Mouse (Mus musculus) intestine, embryonic 14.5 days (tissue): ENCODE measurements around the gene Loxl1. TPM values are rescaled to one million over a fixed set of nuclear protein-coding genes. Genes with fewer than 3 reads are reported as not detected.

Experiments
- ATAC-seq: fragments of 200-750 bp; cut with Nextera tagmentation; replicated peaks from 2 replicates; pipeline ENCODE4 v1.8.0; 2017; ENCODE audit warnings: low read depth, moderate number of reproducible peaks, moderate TSS enrichment, moderate library complexity; ENCODE audit not compliant: low FRiP score, low TSS enrichment
- DNase-seq: peaks from one replicate; pipeline ENCODE4 v3.0.0-alpha.2; 2018; ENCODE audit warnings: low spot score
- H3K27ac ChIP-seq: fragments of 300-500 bp; sonication (generic); 2 replicates; pipeline ENCODE4 v1.5.1; 2014; ENCODE audit warnings: low read depth, mild to moderate bottlenecking, control low read depth
- H3K27me3 ChIP-seq: fragments of 300-500 bp; sonication (generic); replicated peaks from 2 replicates; pipeline ENCODE4 v1.6.1; 2014; ENCODE audit warnings: low read length, control low read depth; ENCODE audit not compliant: control insufficient read depth, insufficient read depth
- H3K36me3 ChIP-seq: fragments of 300-500 bp; sonication (generic); 2 replicates; pipeline ENCODE4 v1.6.1; 2014; ENCODE audit warnings: low read length, control low read depth; ENCODE audit not compliant: control insufficient read depth, insufficient read depth
- H3K4me1 ChIP-seq: fragments of 300-500 bp; sonication (generic); replicated peaks from 2 replicates; pipeline ENCODE4 v1.6.1; 2014; ENCODE audit warnings: low read length, control low read depth, mixed read lengths; ENCODE audit not compliant: control insufficient read depth, insufficient read depth
- H3K4me2 ChIP-seq: fragments of 300-500 bp; sonication (generic); 2 replicates; pipeline ENCODE4 v1.6.1; 2014; ENCODE audit warnings: low read length
- H3K4me3 ChIP-seq: fragments of 300-500 bp; sonication (generic); 2 replicates; pipeline ENCODE4 v1.5.1; 2014; ENCODE audit warnings: low read depth, low read length, control low read depth, mixed read lengths
- H3K9ac ChIP-seq: fragments of 300-500 bp; sonication (generic); 2 replicates; pipeline ENCODE4 v1.6.1; 2014; ENCODE audit warnings: mild to moderate bottlenecking, low read length
- H3K9me3 ChIP-seq: fragments of 300-500 bp; sonication (generic); 2 replicates; pipeline ENCODE4 v1.6.1; 2016; ENCODE audit warnings: low read length, control low read depth; ENCODE audit not compliant: control insufficient read depth
- WGBS: fragments of 180-500 bp; shearing (Covaris S2); extraction: QIAGEN DNeasy Blood & Tissue Kit; methylation state at CpG from one replicate; pipeline ENCODE4 v1.1.7; 2014; 5-methylcytosine and 5-hydroxymethylcytosine counted together
- polyA plus RNA-seq: library from polyadenylated mRNA; unstranded; fragments of >200 nt; fragmentation: Nextera tagmentation; extraction: Ambion mirVana; gene quantifications from 2 replicates; pipeline ENCODE4 v1.2.1, GENCODE M21; 2014

Gene Loxl1
- polyA plus RNA-seq, 1 experiment from 2014 or later: 31.8 TPM

DNA sequence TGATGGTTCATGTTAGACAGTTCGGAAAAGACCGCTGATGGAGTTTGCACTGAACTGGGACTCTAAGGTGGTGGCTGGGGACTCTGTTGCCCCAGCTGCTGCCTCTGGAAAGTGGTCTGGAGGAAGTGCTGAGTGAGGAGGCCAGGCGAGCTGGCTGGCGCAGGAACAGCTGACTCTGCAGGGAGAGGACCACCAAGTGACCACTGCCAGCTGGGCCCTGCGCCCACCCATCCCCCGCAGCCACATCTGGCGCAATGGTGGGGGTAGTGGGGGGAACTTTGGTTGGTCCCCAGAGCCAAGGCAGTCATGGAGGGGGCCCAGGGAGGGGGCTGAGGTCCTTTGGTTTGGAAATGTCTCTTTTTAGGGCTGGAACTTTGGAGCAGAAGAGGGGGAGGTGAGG, 3.8 kb upstream of the Loxl1 start:
- no peak for ATAC-seq
- no peak overlapping the region for H3K27ac ChIP-seq
- DNase-seq: no peak
- 73% methylated on average over 7 of the region's 7 CpGs for WGBS
- peaks cover 19% of the 10 kb centered on the region; the same call in 1 of the 2 replicates for H3K4me1 ChIP-seq
- H3K27me3 ChIP-seq: 0 out of 2 replicates have a peak, but pooled peaks cover 8% of the 10 kb centered on the region
- no peak overlapping the region for H3K9ac ChIP-seq
- no peaks in the 10 kb centered on the region for H3K9me3 ChIP-seq
- H3K4me2 ChIP-seq: no peak overlapping the region
- no peak overlapping the region for H3K4me3 ChIP-seq
- no peaks in the 10 kb centered on the region for H3K36me3 ChIP-seq

DNA sequence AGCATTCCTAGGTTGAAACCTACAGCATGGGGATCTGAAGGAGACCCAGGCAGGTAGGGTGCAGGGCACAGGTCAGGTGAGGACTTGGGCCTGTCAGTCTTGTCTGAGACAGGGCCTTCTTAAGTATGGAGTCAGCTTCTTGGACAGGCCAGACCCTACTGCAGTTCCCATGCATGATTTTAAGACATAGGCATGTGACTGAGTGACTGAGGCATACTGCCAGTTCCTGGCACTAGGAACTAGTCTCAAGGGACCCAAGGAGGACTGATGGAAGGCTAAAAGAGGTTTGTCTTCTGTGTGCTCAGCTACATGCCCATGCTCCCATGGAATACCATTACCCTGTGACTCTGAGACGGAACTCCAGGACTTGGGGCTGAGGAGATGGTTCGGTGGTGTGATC, 2.9 kb upstream of the Loxl1 start:
- Histone ChIP-seq H3K27ac (no peak overlapping the region), H3K36me3 (no peaks in the 10 kb centered on the region), H3K4me2 (no peak overlapping the region), H3K9ac (no peak overlapping the region), H3K27me3 (0 out of 2 replicates have a peak, but pooled peaks cover 15% of the 10 kb centered on the region), H3K4me3 (no peak overlapping the region), H3K4me1 (peaks cover 19% of the 10 kb centered on the region; the same call in 1 of the 2 replicates), H3K9me3 (no peaks in the 10 kb centered on the region)
- 92% methylated on average over 2 of the region's 2 CpGs for WGBS
- ATAC-seq (no peak), DNase-seq (no peak)

DNA sequence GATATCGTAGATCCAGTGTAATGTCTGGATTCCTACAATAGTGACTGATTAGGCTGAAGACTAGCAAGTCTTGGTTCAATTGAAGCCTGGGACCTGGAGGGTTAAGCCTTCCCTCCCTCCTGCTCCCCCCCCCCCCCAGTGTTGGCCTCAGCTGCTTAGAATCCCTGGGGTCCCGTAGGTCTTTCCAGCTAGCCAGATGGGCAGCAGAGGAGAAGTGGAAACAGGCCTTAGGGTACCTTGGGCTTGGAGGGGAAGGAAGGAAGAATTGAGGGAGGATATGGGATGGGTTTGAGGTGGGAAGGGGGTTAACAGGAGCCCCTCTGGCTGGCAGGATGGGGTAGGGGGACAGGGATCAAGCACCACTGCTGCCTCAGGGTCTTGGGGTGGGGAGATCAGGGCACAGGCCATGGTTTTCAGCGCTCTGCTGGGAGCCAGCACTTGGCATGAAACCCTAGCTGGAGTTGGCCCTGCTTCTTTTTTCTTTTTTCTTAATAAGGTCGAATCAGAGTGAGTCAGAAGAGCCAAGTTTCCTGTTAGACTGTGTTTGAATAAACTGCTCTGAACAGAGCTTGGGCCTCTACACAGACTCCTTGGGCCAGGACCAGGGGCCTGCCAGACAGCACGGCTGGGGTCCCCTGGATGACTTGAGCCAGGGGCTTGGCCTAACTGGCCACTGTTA, 1.8 kb upstream of the Loxl1 start:
- H3K4me2 ChIP-seq: no peak overlapping the region
- H3K9ac ChIP-seq: no peak overlapping the region
- no peaks in the 10 kb centered on the region for H3K36me3 ChIP-seq
- H3K27me3 ChIP-seq: peaks cover 15% of the 10 kb centered on the region; the same call in 1 of the 2 replicates
- peak overlapping the region; percentile 67 for H3K27ac ChIP-seq
- DNase-seq (no peak), ATAC-seq (no peak)
- peaks cover 19% of the 10 kb centered on the region; the same call in 1 of the 2 replicates for H3K4me1 ChIP-seq
- no peaks in the 10 kb centered on the region for H3K9me3 ChIP-seq
- 39% methylated on average over 5 of the region's 5 CpGs for WGBS
- no peak overlapping the region for H3K4me3 ChIP-seq

DNA sequence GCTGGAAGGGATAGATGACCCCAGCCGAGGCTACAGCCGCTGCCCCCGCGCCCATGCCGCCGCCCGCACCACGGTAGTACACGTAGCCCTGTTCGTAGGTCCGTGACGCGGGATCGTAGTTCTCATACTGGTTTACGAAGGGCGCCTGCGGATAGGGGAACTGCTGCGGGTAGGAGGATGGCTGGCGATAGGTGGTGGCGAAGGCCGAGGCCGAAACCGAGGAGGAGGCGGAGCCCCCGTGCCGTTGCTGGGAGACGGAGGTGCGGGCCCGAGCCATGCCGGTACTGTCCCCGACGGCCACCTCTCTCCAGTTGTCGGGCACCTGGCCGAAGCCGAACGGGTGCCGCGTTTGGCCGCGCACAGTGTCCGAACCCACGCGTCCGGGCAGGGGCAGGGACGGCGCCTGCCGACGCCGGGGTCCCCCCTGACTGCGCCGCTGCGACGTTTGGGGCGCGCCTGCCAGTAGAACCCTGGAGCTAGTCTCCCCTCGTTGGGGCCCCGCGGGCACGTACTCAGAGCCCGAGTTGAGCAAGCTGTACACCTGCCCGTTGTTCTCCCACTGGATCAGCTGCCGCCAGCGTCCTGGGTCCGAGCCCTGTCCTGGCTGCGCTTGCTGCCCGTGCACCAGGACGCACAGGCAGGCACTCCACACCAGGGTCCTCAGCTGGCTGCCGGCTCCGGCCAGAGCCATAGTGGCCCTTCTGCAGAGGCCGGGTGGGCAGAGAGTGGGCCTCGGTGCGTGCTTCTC, 616 bp downstream of the Loxl1 start:
- DNase-seq (peak; percentile 71), ATAC-seq (peak; percentile 53)
- peak overlapping the region; percentile 51 for H3K4me2 ChIP-seq
- no peaks in the 10 kb centered on the region for H3K36me3 ChIP-seq
- peak overlapping the region; percentile 51 for H3K9ac ChIP-seq
- H3K4me3 ChIP-seq: peak overlapping the region; percentile 32
- H3K9me3 ChIP-seq: no peaks in the 10 kb centered on the region
- peaks cover 15% of the 10 kb centered on the region; the same call in 1 of the 2 replicates for H3K27me3 ChIP-seq
- WGBS: under 1% methylated on average over 72 of the region's 72 CpGs
- peak overlapping the region; percentile 10; the same call in 1 of the 2 replicates for H3K27ac ChIP-seq
- H3K4me1 ChIP-seq: peaks cover 30% of the 10 kb centered on the region

DNA sequence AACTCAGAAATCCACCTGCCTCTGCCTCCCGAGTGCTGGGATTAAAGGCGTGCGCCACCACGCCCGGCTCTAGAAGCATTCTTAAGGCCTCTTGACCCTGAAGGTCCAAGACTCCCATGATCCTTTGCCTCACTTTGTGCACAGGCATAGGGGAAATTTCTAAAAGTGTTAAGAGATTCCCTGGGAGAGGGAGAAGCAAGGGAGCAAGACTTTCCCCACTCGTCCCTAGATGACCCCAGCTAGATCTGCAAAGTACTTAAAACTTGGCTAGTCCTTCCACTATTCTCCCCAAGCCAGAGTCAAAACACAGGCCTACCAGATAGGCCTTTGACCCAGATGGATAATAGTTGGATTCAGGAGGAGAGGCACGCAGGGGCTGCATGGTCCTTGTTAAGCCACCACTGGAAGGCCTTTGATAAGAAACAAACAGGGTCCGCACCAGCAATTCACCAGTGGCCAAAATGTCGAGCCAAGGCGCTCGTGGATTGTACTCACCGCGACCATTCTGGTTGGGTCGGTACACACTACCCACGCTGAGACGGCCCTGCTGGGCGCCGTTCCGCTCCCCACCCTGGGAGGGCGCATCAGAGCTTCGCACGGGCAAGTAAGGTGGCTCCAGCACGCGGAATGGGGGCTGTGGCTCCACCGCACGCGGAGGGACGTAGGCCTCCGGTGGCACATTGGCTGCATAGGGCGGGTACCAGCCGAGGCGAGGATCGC, 1.6 kb downstream of the Loxl1 start:
- Histone ChIP-seq H3K4me3 (peak overlapping the region; percentile 32), H3K27ac (0 out of 2 replicates have a peak overlapping the region, but pooled peaks have one; percentile 10), H3K9me3 (no peaks in the 10 kb centered on the region), H3K4me1 (peaks cover 24% of the 10 kb centered on the region), H3K4me2 (peak overlapping the region; percentile 51), H3K9ac (peak overlapping the region; percentile 51), H3K36me3 (no peaks in the 10 kb centered on the region), H3K27me3 (peaks cover 15% of the 10 kb centered on the region; the same call in 1 of the 2 replicates)
- WGBS: 66% methylated on average over 33 of the region's 33 CpGs
- ATAC-seq: no peak
- no peak for DNase-seq

DNA sequence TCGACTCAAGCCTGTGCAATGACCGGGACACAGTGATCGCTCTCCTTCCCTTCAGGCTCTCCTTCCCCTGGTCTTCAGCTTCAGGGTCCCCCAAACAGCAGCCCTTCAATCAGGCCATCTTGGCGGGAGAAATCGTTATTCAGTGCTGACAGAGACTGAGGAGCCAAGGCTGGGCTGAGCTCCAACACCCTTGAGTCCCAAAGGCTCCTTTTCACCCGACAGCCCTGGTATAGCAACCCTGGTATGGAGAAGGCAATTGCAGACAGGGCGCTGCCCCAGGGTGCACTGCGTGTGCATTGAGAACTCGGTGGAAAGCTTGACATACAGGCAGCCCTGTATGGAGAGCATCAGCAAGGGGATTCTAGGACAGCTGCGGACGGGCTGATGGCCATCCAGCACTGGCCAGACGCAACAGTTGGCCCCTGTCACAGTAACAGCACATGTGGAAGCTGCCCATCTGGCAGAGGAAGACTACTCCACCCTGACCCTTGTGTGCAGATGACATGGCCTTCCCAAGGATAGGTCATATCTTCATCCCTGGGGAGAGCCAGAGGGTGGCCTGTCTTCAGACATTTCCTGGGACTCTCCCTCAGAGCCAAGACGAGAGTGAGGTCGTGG, 2.8 kb downstream of the Loxl1 start:
- 73% methylated on average over 14 of the region's 14 CpGs for WGBS
- Histone ChIP-seq H3K9ac (no peak overlapping the region), H3K9me3 (no peaks in the 10 kb centered on the region), H3K4me3 (no peak overlapping the region), H3K27me3 (peaks cover 15% of the 10 kb centered on the region; the same call in 1 of the 2 replicates), H3K27ac (no peak overlapping the region; the same call in 1 of the 2 replicates), H3K4me1 (peaks cover 30% of the 10 kb centered on the region), H3K36me3 (no peaks in the 10 kb centered on the region), H3K4me2 (peak overlapping the region; percentile 51)
- DNase-seq (no peak), ATAC-seq (no peak)

DNA sequence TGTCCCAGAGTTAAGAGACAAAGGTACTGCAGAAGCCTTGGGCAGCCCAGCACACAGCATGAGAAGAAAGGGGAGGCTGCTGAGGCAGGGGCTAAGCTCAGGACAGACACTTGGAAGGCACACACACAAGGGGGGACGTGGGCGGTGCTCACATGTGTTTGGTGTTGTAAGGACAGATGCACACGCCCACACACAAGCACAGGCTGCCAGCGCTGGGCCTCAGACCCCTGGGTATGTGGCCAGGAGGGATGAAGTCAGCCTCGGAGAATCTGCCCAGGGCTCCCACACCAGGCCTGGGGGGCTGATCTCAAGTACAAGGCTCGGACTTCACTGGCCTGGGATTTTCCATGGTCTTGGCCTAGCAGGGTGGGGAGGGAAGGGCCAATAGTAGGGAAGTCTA, 4.6 kb downstream of the Loxl1 start:
- Histone ChIP-seq H3K9ac (no peak overlapping the region), H3K4me2 (no peak overlapping the region; the same call in 1 of the 2 replicates), H3K27me3 (peaks cover 15% of the 10 kb centered on the region; the same call in 1 of the 2 replicates), H3K9me3 (no peaks in the 10 kb centered on the region), H3K27ac (0 out of 2 replicates have a peak overlapping the region, but pooled peaks have one; percentile 23), H3K4me1 (peaks cover 44% of the 10 kb centered on the region), H3K36me3 (no peaks in the 10 kb centered on the region), H3K4me3 (no peak overlapping the region)
- ATAC-seq (no peak), DNase-seq (no peak)
- 44% methylated on average over 6 of the region's 6 CpGs for WGBS

DNA sequence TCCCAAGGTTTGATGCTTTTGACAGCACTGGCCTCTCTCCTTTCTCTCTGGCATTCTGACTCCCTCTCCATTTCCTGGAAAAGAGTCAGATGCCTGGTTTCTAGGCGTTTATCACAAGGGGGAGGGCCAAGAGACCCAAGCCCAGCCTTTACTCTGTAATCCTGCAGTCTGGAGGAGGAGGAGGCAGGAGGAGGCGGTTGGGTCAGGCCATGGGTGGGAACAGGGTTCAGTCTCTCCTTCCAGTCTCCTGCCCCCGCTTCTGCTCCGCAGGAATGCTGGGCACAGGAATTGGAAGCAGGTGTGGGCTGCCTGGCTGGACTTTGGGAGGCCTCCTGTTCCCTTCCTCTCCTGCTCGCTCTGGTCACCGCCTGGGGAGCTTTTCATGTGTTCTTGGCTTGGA, 7.3 kb downstream of the Loxl1 start:
- Histone ChIP-seq H3K27ac (peak overlapping the region; percentile 43; the same call in 1 of the 2 replicates), H3K4me1 (peaks cover 50% of the 10 kb centered on the region)
- no peak for ATAC-seq

More for the DNA sequence above, 7.3 kb downstream of the Loxl1 start:
- Histone ChIP-seq H3K4me2 (no peak overlapping the region), H3K9me3 (no peaks in the 10 kb centered on the region), H3K27me3 (no peaks in the 10 kb centered on the region; the same call in 1 of the 2 replicates), H3K4me3 (no peak overlapping the region), H3K9ac (no peak overlapping the region), H3K36me3 (no peaks in the 10 kb centered on the region)
- no peak for DNase-seq
- WGBS: 24% methylated on average over 6 of the region's 6 CpGs
